ENCODE assay signal across 11 mouse cellular contexts in genomic region chr13:44476901-44477300, GRCm38 (mm10).
A peak's percentile ranks its signal among the peaks of the same experiment; 100 is the strongest.
DNase-seq lines count a peak whose midpoint lies in the region; ATAC-seq and TF ChIP-seq lines count a peak whose summit lies in the region.
"Had no signal": no experiment of that assay in that cellular context is flagged by ENCODE, and none has a peak within 500 bp of the region (broad histone marks: within the 10 kb centered on the region; RNA-seq: fewer than 3 reads in every experiment).

No protein-coding gene starts in this region.

- no peak for TF ChIP-seq EP300 in stomach, postnatal 0 days (optimal IDR thresholded peaks at IDR 0.05)

- no peak overlapping the region for H3K9ac ChIP-seq in kidney, embryonic 14.5 days (ENCODE audit: low read depth, low read length)
- no peak overlapping the region for H3K9ac ChIP-seq in heart, embryonic 14.5 days (ENCODE audit: low read length)
- no peak overlapping the region for H3K9ac ChIP-seq in stomach, postnatal 0 days (ENCODE audit: low read length)
- H3K9ac ChIP-seq: forebrain, embryonic 12.5 days had no signal

- DNase-seq in kidney, adult 11 months: peak; percentile 56
- DNase-seq in kidney, postnatal 4 days: peak; percentile 60 to 75
- peak; percentile 40 for DNase-seq in stomach, postnatal 0 days (ENCODE audit: low spot score)
- DNase-seq in layer of hippocampus, adult 2 months (ENCODE audit: low spot score in 2 of 2): no peak
- DNase-seq in left cerebral cortex, adult 9 months (ENCODE audit: low spot score in 2 of 2): no peak
- no peak for DNase-seq in thymus, postnatal 36 days
- DNase-seq: thymus, adult 18-20 months had no signal

- H3K36me3 ChIP-seq in kidney, embryonic 14.5 days (ENCODE audit: control insufficient read depth, insufficient read depth, low read length): no peaks in the 10 kb centered on the region
- H3K36me3 ChIP-seq in heart, embryonic 14.5 days (ENCODE audit: control insufficient read depth, insufficient read depth, low read length): no peaks in the 10 kb centered on the region
- H3K36me3 ChIP-seq in stomach, postnatal 0 days (ENCODE audit: control insufficient read depth, insufficient read depth, low read length): no peaks in the 10 kb centered on the region
- H3K36me3 ChIP-seq: forebrain, embryonic 12.5 days had no signal

- no peaks in the 10 kb centered on the region for H3K9me3 ChIP-seq in kidney, embryonic 14.5 days (ENCODE audit: control insufficient read depth, low read length)
- H3K9me3 ChIP-seq in heart, embryonic 14.5 days (ENCODE audit: control insufficient read depth, low read length): no peaks in the 10 kb centered on the region
- no peaks in the 10 kb centered on the region for H3K9me3 ChIP-seq in stomach, postnatal 0 days (ENCODE audit: control insufficient read depth, low read length)
- H3K9me3 ChIP-seq: forebrain, embryonic 12.5 days had no signal

- no peak overlapping the region; the same call in 1 of the 2 replicates for H3K27ac ChIP-seq in kidney, embryonic 14.5 days (ENCODE audit: low read depth, low read length)
- peak overlapping the region; percentile 29 to 44; a peak in 3 of 4 replicates for H3K27ac ChIP-seq in heart, embryonic 14.5 days (replicated peaks in 1 of 2; ENCODE audit: control insufficient read depth in 1 of 2, insufficient read depth in 1 of 2, low read depth in 2 of 2, low read length in 2 of 2)
- H3K27ac ChIP-seq in stomach, postnatal 0 days (replicated peaks): no peak overlapping the region
- H3K27ac ChIP-seq in layer of hippocampus, adult 2 months: no peak overlapping the region
- H3K27ac ChIP-seq: forebrain, embryonic 12.5 days had no signal

- WGBS in kidney, embryonic 14.5 days: 53% methylated on average over 8 of the region's 8 CpGs
- 60% methylated on average over 8 of the region's 8 CpGs for WGBS in heart, embryonic 14.5 days
- 35% methylated on average over 8 of the region's 8 CpGs for WGBS in stomach, postnatal 0 days

- no peak overlapping the region for H3K4me2 ChIP-seq in kidney, embryonic 14.5 days (replicated peaks; ENCODE audit: low read depth, low read length)
- peak overlapping the region; percentile 25; the same call in 1 of the 2 replicates for H3K4me2 ChIP-seq in heart, embryonic 14.5 days (ENCODE audit: low read length)
- peak overlapping the region; percentile 15; the same call in 1 of the 2 replicates for H3K4me2 ChIP-seq in stomach, postnatal 0 days (replicated peaks; ENCODE audit: low read depth)
- H3K4me2 ChIP-seq: forebrain, embryonic 12.5 days had no signal

- no peak for TF ChIP-seq CTCF in stomach, postnatal 0 days (IDR thresholded peaks at IDR 0.05; ENCODE audit: low read depth)
- no peak for TF ChIP-seq CTCF in layer of hippocampus, adult 2 months (conservative IDR thresholded peaks at IDR 0.05)

- no peak overlapping the region for H3K4me3 ChIP-seq in kidney, embryonic 14.5 days (ENCODE audit: low read length)
- no peak overlapping the region for H3K4me3 ChIP-seq in heart, embryonic 14.5 days (ENCODE audit: control insufficient read depth in 1 of 2, insufficient read depth in 1 of 2, low read depth in 1 of 2, low read length in 2 of 2)
- no peak overlapping the region for H3K4me3 ChIP-seq in stomach, postnatal 0 days (ENCODE audit: low read depth, low read length)
- no peak overlapping the region for H3K4me3 ChIP-seq in layer of hippocampus, adult 2 months
- H3K4me3 ChIP-seq: forebrain, embryonic 12.5 days had no signal

- ATAC-seq in kidney, embryonic 14.5 days (ENCODE audit: low FRiP score, low TSS enrichment): no peak; the same call in 1 of the 2 replicates
- no peak for ATAC-seq in heart, embryonic 14.5 days (ENCODE audit: insufficient number of reproducible peaks, insufficient read depth, low FRiP score, low read depth)
- peak; percentile 47; the same call in 1 of the 2 replicates for ATAC-seq in stomach, postnatal 0 days (ENCODE audit: low FRiP score, low TSS enrichment)

- no peaks in the 10 kb centered on the region; the same call in 1 of the 2 replicates for H3K4me1 ChIP-seq in kidney, embryonic 14.5 days (ENCODE audit: control insufficient read depth, insufficient read depth, low read length)
- H3K4me1 ChIP-seq in heart, embryonic 14.5 days (ENCODE audit: control insufficient read depth in 2 of 2, insufficient read depth in 2 of 2, low read length in 2 of 2): peaks cover 0 to 4% of the 10 kb centered on the region in 2 experiments; a peak in 1 of 4 replicates
- H3K4me1 ChIP-seq in stomach, postnatal 0 days (replicated peaks; ENCODE audit: control insufficient read depth, insufficient read depth): no peaks in the 10 kb centered on the region

- H3K27me3 ChIP-seq in kidney, embryonic 14.5 days (ENCODE audit: control insufficient read depth, insufficient read depth, low read length): no peaks in the 10 kb centered on the region
- no peaks in the 10 kb centered on the region for H3K27me3 ChIP-seq in heart, embryonic 14.5 days (ENCODE audit: control insufficient read depth, insufficient read depth, low read length)
- H3K27me3 ChIP-seq in stomach, postnatal 0 days (ENCODE audit: control insufficient read depth, insufficient read depth, low read length): no peaks in the 10 kb centered on the region
- H3K27me3 ChIP-seq: CH12.LX; forebrain, embryonic 12.5 days had no signal

Comparison
In these comparisons a context has a peak if more than half of its experiments do, and no peak if none do; other contexts are left out.
1. DNase-seq: peak in kidney, adult 11 months (single experiment), kidney, postnatal 4 days (2 of 2) and stomach, postnatal 0 days (single experiment); none in layer of hippocampus, adult 2 months (0 of 2), left cerebral cortex, adult 9 months (0 of 2) and thymus, postnatal 36 days (0 of 2).
2. H3K27ac ChIP-seq: peak in heart, embryonic 14.5 days (2 of 2); none in kidney, embryonic 14.5 days (single experiment), stomach, postnatal 0 days (single experiment) and layer of hippocampus, adult 2 months (single experiment).